8 mouse cellular contexts compared by ENCODE assay signal in genomic region chr10:71348637-71349280, GRCm38 (mm10). TPM values are rescaled to one million over a fixed set of nuclear protein-coding genes. Genes with fewer than 3 reads are reported as not detected.
A peak's percentile ranks its signal among the peaks of the same experiment; 100 is the strongest.
DNase-seq lines count a peak whose midpoint lies in the region; ATAC-seq and TF ChIP-seq lines count a peak whose summit lies in the region.

No protein-coding gene starts in this region.

- peak overlapping the region; percentile 85 for H3K9ac ChIP-seq in neural tube, embryonic 11.5 days (ENCODE audit: low read length)
- peak overlapping the region; percentile 73 for H3K9ac ChIP-seq in heart, postnatal 0 days (replicated peaks; ENCODE audit: low read depth, low read length)
- H3K9ac ChIP-seq in liver, embryonic 14.5 days (replicated peaks) = peak overlapping the region; percentile 92
- H3K9ac ChIP-seq in stomach, embryonic 14.5 days (replicated peaks; ENCODE audit: low read depth, low read length) = peak overlapping the region; percentile 78

- peaks cover 11% of the 10 kb centered on the region; the same call in 1 of the 2 replicates for H3K4me1 ChIP-seq in neural tube, embryonic 11.5 days (ENCODE audit: control insufficient read depth, insufficient read depth, low read length)
- peaks cover 10% of the 10 kb centered on the region for H3K4me1 ChIP-seq in heart, postnatal 0 days (ENCODE audit: control insufficient read depth, insufficient read depth)
- H3K4me1 ChIP-seq in liver, embryonic 14.5 days (replicated peaks; ENCODE audit: control insufficient read depth in 2 of 2, insufficient read depth in 2 of 2, low read length in 1 of 2) = peaks cover 14 to 23% of the 10 kb centered on the region in 2 experiments
- H3K4me1 ChIP-seq in stomach, embryonic 14.5 days (ENCODE audit: control insufficient read depth, insufficient read depth, low read length) = peaks cover 9% of the 10 kb centered on the region; the same call in 1 of the 2 replicates

- H3K4me2 ChIP-seq in neural tube, embryonic 11.5 days (ENCODE audit: low read depth) = peak overlapping the region; percentile 94
- H3K4me2 ChIP-seq in heart, postnatal 0 days (ENCODE audit: low read depth, low read length) = peak overlapping the region; percentile 92
- peak overlapping the region; percentile 94 for H3K4me2 ChIP-seq in liver, embryonic 14.5 days (ENCODE audit: low read depth)
- peak overlapping the region; percentile 81 for H3K4me2 ChIP-seq in stomach, embryonic 14.5 days (replicated peaks; ENCODE audit: low read depth, low read length)

- no peaks in the 10 kb centered on the region for H3K9me3 ChIP-seq in neural tube, embryonic 11.5 days (ENCODE audit: control insufficient read depth, low read length)
- H3K9me3 ChIP-seq in heart, postnatal 0 days (replicated peaks; ENCODE audit: control insufficient read depth, low read length) = no peaks in the 10 kb centered on the region
- no peaks in the 10 kb centered on the region for H3K9me3 ChIP-seq in liver, embryonic 14.5 days (ENCODE audit: control insufficient read depth, low read length)
- H3K9me3 ChIP-seq in stomach, embryonic 14.5 days (ENCODE audit: control insufficient read depth, low read depth, low read length) = no peaks in the 10 kb centered on the region

- no peak for ATAC-seq in neural tube, embryonic 11.5 days (ENCODE audit: insufficient read depth, low FRiP score, low TSS enrichment)
- ATAC-seq in heart, postnatal 0 days (ENCODE audit: insufficient read depth, low read depth) = no peak
- no peak for ATAC-seq in liver, embryonic 14.5 days (ENCODE audit: insufficient read depth)
- no peak for ATAC-seq in stomach, embryonic 14.5 days (ENCODE audit: insufficient number of reproducible peaks, insufficient read depth, low FRiP score, low read depth)

- H3K27ac ChIP-seq in neural tube, embryonic 11.5 days (ENCODE audit: low read depth, low read length) = no peak overlapping the region
- H3K27ac ChIP-seq in heart, postnatal 0 days (ENCODE audit: low read depth) = no peak overlapping the region
- no peak overlapping the region for H3K27ac ChIP-seq in liver, embryonic 14.5 days
- peak overlapping the region; percentile 78; the same call in 1 of the 2 replicates for H3K27ac ChIP-seq in stomach, embryonic 14.5 days (ENCODE audit: low read length)

- DNase-seq in neural tube, embryonic 11.5 days (ENCODE audit: low spot score) = peak; percentile 22
- no peak for DNase-seq in neural tube, embryonic 10.5 days (ENCODE audit: extremely low spot score, low spot score)
- DNase-seq in c-Kit-positive CD71-positive TER-119-positive erythroid progenitor cells, embryonic 14.5 days (ENCODE audit: low spot score) = peak; percentile 36
- DNase-seq in heart, postnatal 0 days (ENCODE audit: low spot score) = no peak
- peak in 1 of 3 experiments; percentile 19 for DNase-seq in liver, embryonic 14.5 days (ENCODE audit: low read depth in 3 of 3, low spot score in 3 of 3)
- no peak for DNase-seq in layer of hippocampus, adult 11-12 months (ENCODE audit: low spot score)
- no peak for DNase-seq in right cerebral cortex, adult 2 months (ENCODE audit: low spot score in 2 of 2)

- 28% methylated on average over 16 of the region's 16 CpGs for WGBS in neural tube, embryonic 11.5 days
- 23% methylated on average over 16 of the region's 16 CpGs for WGBS in heart, postnatal 0 days
- 5% methylated on average over 16 of the region's 16 CpGs for WGBS in liver, embryonic 14.5 days (ENCODE audit: insufficient replicate concordance)
- 22% methylated on average over 16 of the region's 16 CpGs for WGBS in stomach, embryonic 14.5 days

- TF ChIP-seq EP300 in heart, postnatal 0 days (IDR thresholded peaks at IDR 0.05; ENCODE audit: low read depth) = no peak
- TF ChIP-seq EP300 in liver, embryonic 14.5 days (IDR thresholded peaks at IDR 0.05; ENCODE audit: low read depth) = peak; percentile 40

- TF ChIP-seq CTCF in heart, postnatal 0 days (IDR thresholded peaks at IDR 0.05; ENCODE audit: low read depth) = no peak
- TF ChIP-seq CTCF in liver, embryonic 14.5 days (IDR thresholded peaks at IDR 0.05; ENCODE audit: low read depth) = no peak

- H3K36me3 ChIP-seq in neural tube, embryonic 11.5 days (ENCODE audit: control insufficient read depth, insufficient read depth, low read length) = no peaks in the 10 kb centered on the region
- 0 out of 2 replicates have a peak, but pooled peaks cover 6% of the 10 kb centered on the region for H3K36me3 ChIP-seq in heart, postnatal 0 days (replicated peaks; ENCODE audit: control insufficient read depth, insufficient read depth, low read length)
- H3K36me3 ChIP-seq in liver, embryonic 14.5 days (replicated peaks; ENCODE audit: control insufficient read depth, insufficient read depth, low read depth) = no peaks in the 10 kb centered on the region; the same call in 1 of the 2 replicates
- no peaks in the 10 kb centered on the region for H3K36me3 ChIP-seq in stomach, embryonic 14.5 days (ENCODE audit: control insufficient read depth, insufficient read depth, low read length)

- no peaks in the 10 kb centered on the region for H3K27me3 ChIP-seq in neural tube, embryonic 11.5 days (ENCODE audit: control insufficient read depth, insufficient read depth, low read length)
- no peaks in the 10 kb centered on the region for H3K27me3 ChIP-seq in heart, postnatal 0 days (ENCODE audit: control insufficient read depth, insufficient read depth, low read length)
- no peaks in the 10 kb centered on the region for H3K27me3 ChIP-seq in liver, embryonic 14.5 days (ENCODE audit: control insufficient read depth, insufficient read depth, low read length)
- H3K27me3 ChIP-seq in stomach, embryonic 14.5 days (ENCODE audit: control insufficient read depth, insufficient read depth, low read length) = no peaks in the 10 kb centered on the region

- H3K4me3 ChIP-seq in neural tube, embryonic 11.5 days (ENCODE audit: low read depth, low read length) = peak overlapping the region; percentile 83
- H3K4me3 ChIP-seq in heart, postnatal 0 days (ENCODE audit: low read depth, low read length) = peak overlapping the region; percentile 81
- peak overlapping the region; percentile 75 to 86 for H3K4me3 ChIP-seq in liver, embryonic 14.5 days (ENCODE audit: insufficient read depth in 1 of 2, low read depth in 2 of 2, low read length in 2 of 2)
- peak overlapping the region; percentile 82 for H3K4me3 ChIP-seq in stomach, embryonic 14.5 days (ENCODE audit: low read depth, low read length)

RNA-seq across cellular contexts. Expression of gene Ipmk, which starts 1.2 kb away (rescaled TPM):
- 23.6 TPM in 2 replicates for polyA plus RNA-seq in neural tube, embryonic 11.5 days (2014; fragmentation: Nextera tagmentation; extraction: Ambion mirVana)
- 6.8 and 8.0 TPM in 2 replicates for total RNA-seq in heart, postnatal 0 days (2014; rRNA removed; ENCODE audit: low replicate concordance)
- polyA plus RNA-seq in heart, postnatal 0 days (2015; fragmentation: Nextera tagmentation; extraction: Ambion mirVana) = 4.9 TPM in 2 replicates
- 3.0 and 5.1 TPM in 2 replicates for polyA plus RNA-seq in liver, embryonic 14.5 days (2012; rRNA removed)
- polyA plus RNA-seq in liver, embryonic 14.5 days (2014; fragmentation: Nextera tagmentation; extraction: Ambion mirVana) = 7.9 and 9.5 TPM in 2 replicates
- 11.2 and 12.1 TPM in 2 replicates for polyA plus RNA-seq in stomach, embryonic 14.5 days (2014; fragmentation: Nextera tagmentation; extraction: Ambion mirVana)

RNA-seq across cellular contexts. Expression of gene Cisd1, which starts 4.0 kb away (rescaled TPM):
- polyA plus RNA-seq in neural tube, embryonic 11.5 days (2014; fragmentation: Nextera tagmentation; extraction: Ambion mirVana) = 137 TPM in 2 replicates
- 134 and 170 TPM in 2 replicates for total RNA-seq in heart, postnatal 0 days (2014; rRNA removed; ENCODE audit: low replicate concordance)
- polyA plus RNA-seq in heart, postnatal 0 days (2015; fragmentation: Nextera tagmentation; extraction: Ambion mirVana) = 403 and 429 TPM in 2 replicates
- polyA plus RNA-seq in liver, embryonic 14.5 days (2012; rRNA removed) = 17.3 and 29.9 TPM in 2 replicates
- 78.2 and 80.2 TPM in 2 replicates for polyA plus RNA-seq in liver, embryonic 14.5 days (2014; fragmentation: Nextera tagmentation; extraction: Ambion mirVana)
- 90.4 and 94.1 TPM in 2 replicates for polyA plus RNA-seq in stomach, embryonic 14.5 days (2014; fragmentation: Nextera tagmentation; extraction: Ambion mirVana)

Comparison
In these comparisons a context has a peak if more than half of its experiments do, and no peak if none do; other contexts are left out.
1. DNase-seq: peak in neural tube, embryonic 11.5 days (single experiment) and c-Kit-positive CD71-positive TER-119-positive erythroid progenitor cells, embryonic 14.5 days (single experiment); none in neural tube, embryonic 10.5 days (single experiment), heart, postnatal 0 days (single experiment), layer of hippocampus, adult 11-12 months (single experiment) and right cerebral cortex, adult 2 months (0 of 2).
2. Peak in every context shown above with its lines, with median percentiles within 50 percentile points of each other: H3K4me2 ChIP-seq, H3K4me3 ChIP-seq and H3K9ac ChIP-seq.